Mouse (Mus musculus): ENCODE data around the gene Grip1. TPM values are rescaled to one million over a fixed set of nuclear protein-coding genes. Genes with fewer than 3 reads are reported as not detected.

Grip1 gene
- 0.08 TPM for polyA plus RNA-seq (2012; fragmentation: generic; extraction: Trizol)

DNA sequence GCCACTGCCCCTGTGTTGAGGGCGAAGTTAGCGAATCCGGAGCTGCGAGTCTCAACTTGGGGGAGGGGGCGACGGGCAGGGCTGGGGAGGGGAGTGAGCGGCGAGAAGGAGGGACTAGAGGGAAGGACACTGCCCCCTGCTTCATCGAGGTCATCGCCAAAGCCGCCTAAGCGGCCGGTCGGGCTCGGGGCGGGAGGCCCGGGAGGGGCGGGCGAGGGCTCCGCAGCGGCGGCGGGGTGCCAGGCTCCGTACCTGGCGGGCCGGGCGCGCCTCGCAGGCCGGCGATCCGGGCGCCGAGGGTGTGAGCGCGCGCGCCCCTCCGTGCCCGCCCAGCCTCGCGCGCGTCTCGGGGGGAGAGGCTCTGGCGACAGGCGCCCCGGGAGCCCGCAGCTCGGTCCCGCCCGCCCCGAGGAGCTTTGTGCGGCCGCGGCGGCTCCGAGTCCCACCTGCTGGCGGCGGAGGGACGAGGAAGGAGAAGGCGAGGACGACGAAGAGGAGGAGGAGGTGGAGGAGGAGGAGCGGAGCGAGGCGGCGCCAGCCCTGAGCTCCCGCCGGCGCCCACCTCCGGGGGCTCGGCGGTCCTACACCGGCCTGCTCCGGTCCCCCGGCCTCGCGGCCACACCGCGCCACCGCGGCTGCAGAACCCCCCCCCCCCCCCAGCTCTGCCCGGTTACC is at the start of gene Grip1:
TSS of gene Grip1 (plus strand) at position 400 of the 675 bp plus-strand sequence.
- Histone ChIP-seq H3ac (ENCODE audit: control insufficient read depth, insufficient read length) (no peak within 1 kb of the TSS), H3K4me3 (no peak within 1 kb of the TSS), H3K79me2 (ENCODE audit: control insufficient read depth, insufficient read depth) (no peaks in the 10 kb centered on the region), H3K36me3 (ENCODE audit: control insufficient read depth, insufficient read depth) (no peaks in the 10 kb centered on the region), H3K27me3 (ENCODE audit: control insufficient read depth, insufficient read depth, insufficient read length) (peaks cover 34% of the 10 kb centered on the region), H3K4me2 (ENCODE audit: low read depth) (peak within 1 kb of the TSS; percentile 55)
- TF ChIP-seq TCF12 (IDR thresholded peaks at IDR 0.05; ENCODE audit: insufficient read depth, poor library complexity, severe bottlenecking) = no peak
- TF ChIP-seq MYOD1 (IDR thresholded peaks at IDR 0.05; ENCODE audit: control insufficient read depth in 1 of 3, insufficient read length in 2 of 3, low read depth in 2 of 3) = no peak
- TF ChIP-seq CEBPB (IDR thresholded peaks at IDR 0.05; ENCODE audit: insufficient read depth, poor library complexity, severe bottlenecking) = no peak
- no peak for TF ChIP-seq POLR2AphosphoS2 (IDR thresholded peaks at IDR 0.05; ENCODE audit: insufficient read length, low read depth)
- TF ChIP-seq REST (IDR thresholded peaks at IDR 0.05; ENCODE audit: insufficient read depth, insufficient read length) = no peak
- TF ChIP-seq MYOG (IDR thresholded peaks at IDR 0.05; ENCODE audit: control insufficient read depth in 1 of 3, insufficient read depth in 1 of 3, insufficient read length in 2 of 3, low read depth in 2 of 3) = no peak
- no peak for TF ChIP-seq TCF3 (IDR thresholded peaks at IDR 0.05; ENCODE audit: insufficient read length, low read depth)
- TF ChIP-seq E2F4 (IDR thresholded peaks at IDR 0.05; ENCODE audit: insufficient read depth) = no peak
- no peak for TF ChIP-seq SRF (IDR thresholded peaks at IDR 0.05; ENCODE audit: control insufficient read depth, insufficient read length, low read depth)
- TF ChIP-seq USF1 (IDR thresholded peaks at IDR 0.05; ENCODE audit: low read depth) = no peak
- TF ChIP-seq POLR2A (IDR thresholded peaks at IDR 0.05; ENCODE audit: insufficient read length, low read depth) = no peak
- no peak for TF ChIP-seq MAX (IDR thresholded peaks at IDR 0.05; ENCODE audit: low read depth)

DNA sequence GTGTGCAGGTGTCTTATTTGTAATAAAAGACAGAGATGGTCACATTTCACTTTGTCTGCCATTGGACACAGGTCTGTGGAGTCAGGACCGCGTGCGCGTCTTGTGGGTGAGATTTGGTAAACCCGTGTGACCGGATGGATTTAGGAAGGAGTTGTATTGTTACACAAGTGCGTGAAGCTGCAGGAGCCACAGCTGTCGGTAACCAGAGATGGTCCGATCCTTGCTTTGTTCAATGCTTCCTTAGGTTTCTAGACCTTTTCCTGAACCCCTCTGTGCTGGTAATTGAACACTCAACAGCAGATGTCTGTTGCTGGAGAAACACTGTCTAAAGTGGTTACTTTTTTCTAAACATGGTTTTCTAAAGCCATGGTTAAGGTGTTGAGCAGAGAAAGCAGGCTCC is 48.5 kb upstream of the Grip1 start:
- Histone ChIP-seq H3K4me2 (ENCODE audit: low read depth) (peak overlapping the region; percentile 62), H3K4me3 (peak overlapping the region; percentile 26), H3ac (ENCODE audit: control insufficient read depth, insufficient read length) (no peak overlapping the region), H3K27me3 (ENCODE audit: control insufficient read depth, insufficient read depth, insufficient read length) (no peaks in the 10 kb centered on the region), H3K79me2 (ENCODE audit: control insufficient read depth, insufficient read depth) (no peaks in the 10 kb centered on the region), H3K36me3 (ENCODE audit: control insufficient read depth, insufficient read depth) (no peaks in the 10 kb centered on the region)
- TF ChIP-seq POLR2A (IDR thresholded peaks at IDR 0.05; ENCODE audit: insufficient read length, low read depth) (no peak), SRF (IDR thresholded peaks at IDR 0.05; ENCODE audit: control insufficient read depth, insufficient read length, low read depth) (no peak), E2F4 (IDR thresholded peaks at IDR 0.05; ENCODE audit: insufficient read depth) (no peak), MAX (IDR thresholded peaks at IDR 0.05; ENCODE audit: low read depth) (no peak), TCF3 (IDR thresholded peaks at IDR 0.05; ENCODE audit: insufficient read length, low read depth) (no peak)

DNA sequence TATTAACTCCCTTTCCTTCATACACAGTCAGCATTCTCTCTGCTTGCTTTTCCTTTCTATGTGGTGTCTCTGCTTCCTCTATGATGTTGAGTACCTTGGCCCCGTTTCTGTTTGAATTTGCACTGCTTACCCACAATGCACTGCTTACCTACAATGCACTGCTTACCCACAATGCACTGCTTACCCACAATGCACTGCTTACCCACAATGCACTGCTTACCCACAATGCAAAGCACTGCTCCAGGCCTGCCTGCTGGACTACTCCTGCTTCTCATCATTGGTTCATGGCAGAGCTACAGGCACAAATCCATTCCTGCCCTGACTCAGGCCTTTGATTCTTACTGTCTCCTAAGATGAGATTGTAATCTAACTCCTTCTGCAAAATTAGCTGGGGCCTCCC is 48.0 kb upstream of the Grip1 start:
- H3K4me2 ChIP-seq (ENCODE audit: low read depth) = peak overlapping the region; percentile 62
- H3K79me2 ChIP-seq (ENCODE audit: control insufficient read depth, insufficient read depth) = no peaks in the 10 kb centered on the region
- peak overlapping the region; percentile 26 for H3K4me3 ChIP-seq
- TF ChIP-seq POLR2A (IDR thresholded peaks at IDR 0.05; ENCODE audit: insufficient read length, low read depth) = peak; percentile 76
- TF ChIP-seq POLR2AphosphoS2 (IDR thresholded peaks at IDR 0.05; ENCODE audit: insufficient read length, low read depth) = peak; percentile 82
- no peak for TF ChIP-seq CEBPB (IDR thresholded peaks at IDR 0.05; ENCODE audit: insufficient read depth, poor library complexity, severe bottlenecking)
- TF ChIP-seq USF1 (IDR thresholded peaks at IDR 0.05; ENCODE audit: low read depth) = no peak
- peak; percentile 40 for TF ChIP-seq E2F4 (IDR thresholded peaks at IDR 0.05; ENCODE audit: insufficient read depth)
- TF ChIP-seq TCF12 (IDR thresholded peaks at IDR 0.05; ENCODE audit: insufficient read depth, poor library complexity, severe bottlenecking) = no peak
- TF ChIP-seq SRF (IDR thresholded peaks at IDR 0.05; ENCODE audit: control insufficient read depth, insufficient read length, low read depth) = no peak
- TF ChIP-seq MYOD1 (IDR thresholded peaks at IDR 0.05; ENCODE audit: control insufficient read depth in 1 of 3, insufficient read length in 2 of 3, low read depth in 2 of 3) = no peak
- no peak for TF ChIP-seq REST (IDR thresholded peaks at IDR 0.05; ENCODE audit: insufficient read depth, insufficient read length)
- TF ChIP-seq MYOG (IDR thresholded peaks at IDR 0.05; ENCODE audit: control insufficient read depth in 1 of 3, insufficient read depth in 1 of 3, insufficient read length in 2 of 3, low read depth in 2 of 3) = no peak
- no peak for TF ChIP-seq MAX (IDR thresholded peaks at IDR 0.05; ENCODE audit: low read depth)
- no peak for TF ChIP-seq TCF3 (IDR thresholded peaks at IDR 0.05; ENCODE audit: insufficient read length, low read depth)
- H3K27me3 ChIP-seq (ENCODE audit: control insufficient read depth, insufficient read depth, insufficient read length) = no peaks in the 10 kb centered on the region
- H3K36me3 ChIP-seq (ENCODE audit: control insufficient read depth, insufficient read depth) = no peaks in the 10 kb centered on the region
- H3ac ChIP-seq (ENCODE audit: control insufficient read depth, insufficient read length) = no peak overlapping the region

DNA sequence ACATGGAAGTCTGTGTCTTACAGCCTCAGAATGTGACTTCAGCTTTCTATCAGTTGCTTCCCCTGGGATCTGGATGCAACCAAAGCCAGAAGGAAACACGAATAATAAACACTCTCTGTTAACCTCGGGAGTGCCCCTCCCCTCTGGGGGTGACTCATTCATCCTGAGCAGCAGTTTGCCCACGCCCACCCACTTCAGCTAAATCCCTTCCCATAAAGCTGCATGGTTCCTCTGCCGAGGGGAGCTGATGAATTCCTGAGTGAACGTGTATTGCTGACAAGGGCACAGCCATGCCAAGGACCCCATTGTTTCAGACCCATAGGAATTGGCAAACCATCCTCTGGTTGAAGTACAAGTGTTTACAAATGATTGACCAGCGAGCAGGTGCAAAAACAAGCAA is 45.3 kb upstream of the Grip1 start:
- no peaks in the 10 kb centered on the region for H3K36me3 ChIP-seq (ENCODE audit: control insufficient read depth, insufficient read depth)
- H3K79me2 ChIP-seq (ENCODE audit: control insufficient read depth, insufficient read depth) = no peaks in the 10 kb centered on the region
- no peak overlapping the region for H3ac ChIP-seq (ENCODE audit: control insufficient read depth, insufficient read length)
- H3K4me2 ChIP-seq (ENCODE audit: low read depth) = peak overlapping the region; percentile 65
- H3K4me3 ChIP-seq = no peak overlapping the region
- no peaks in the 10 kb centered on the region for H3K27me3 ChIP-seq (ENCODE audit: control insufficient read depth, insufficient read depth, insufficient read length)
- TF ChIP-seq MYOG (IDR thresholded peaks at IDR 0.05; ENCODE audit: control insufficient read depth in 1 of 3, insufficient read depth in 1 of 3, insufficient read length in 2 of 3, low read depth in 2 of 3) = no peak
- no peak for TF ChIP-seq REST (IDR thresholded peaks at IDR 0.05; ENCODE audit: insufficient read depth, insufficient read length)
- peak in 1 of 3 experiments; percentile 11 for TF ChIP-seq MYOD1 (IDR thresholded peaks at IDR 0.05; ENCODE audit: control insufficient read depth in 1 of 3, insufficient read length in 2 of 3, low read depth in 2 of 3)

DNA sequence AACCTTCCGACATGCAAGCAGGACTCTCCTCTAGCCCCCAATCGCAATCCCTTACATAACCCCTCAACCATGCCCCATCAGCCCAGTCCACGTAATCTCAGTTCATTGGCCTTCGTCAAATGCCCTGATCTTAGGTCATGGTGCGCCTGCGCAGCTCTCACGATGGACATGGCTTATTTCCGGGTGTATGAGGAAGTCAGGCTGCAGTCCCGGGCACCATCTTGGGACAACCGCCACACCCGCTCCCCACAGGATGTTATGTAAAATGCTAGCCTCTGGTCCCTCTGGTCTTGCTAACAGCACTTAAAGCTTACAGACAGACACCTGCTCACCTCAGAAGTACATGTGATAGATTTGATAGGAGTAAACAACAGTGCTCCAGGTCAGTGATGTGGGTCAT is 40.4 kb upstream of the Grip1 start:
- H3K4me2 ChIP-seq (ENCODE audit: low read depth) = no peak overlapping the region
- no peak for TF ChIP-seq REST (IDR thresholded peaks at IDR 0.05; ENCODE audit: insufficient read depth, insufficient read length)
- TF ChIP-seq MYOG (IDR thresholded peaks at IDR 0.05; ENCODE audit: control insufficient read depth in 1 of 3, insufficient read depth in 1 of 3, insufficient read length in 2 of 3, low read depth in 2 of 3) = no peak
- no peak for TF ChIP-seq MYOD1 (IDR thresholded peaks at IDR 0.05; ENCODE audit: control insufficient read depth in 1 of 3, insufficient read length in 2 of 3, low read depth in 2 of 3)
- TF ChIP-seq TCF12 (IDR thresholded peaks at IDR 0.05; ENCODE audit: insufficient read depth, poor library complexity, severe bottlenecking) = no peak
- TF ChIP-seq MAX (IDR thresholded peaks at IDR 0.05; ENCODE audit: low read depth) = no peak
- no peak for TF ChIP-seq POLR2AphosphoS2 (IDR thresholded peaks at IDR 0.05; ENCODE audit: insufficient read length, low read depth)
- TF ChIP-seq E2F4 (IDR thresholded peaks at IDR 0.05; ENCODE audit: insufficient read depth) = no peak
- no peak for TF ChIP-seq TCF3 (IDR thresholded peaks at IDR 0.05; ENCODE audit: insufficient read length, low read depth)
- no peak for TF ChIP-seq POLR2A (IDR thresholded peaks at IDR 0.05; ENCODE audit: insufficient read length, low read depth)
- no peak for TF ChIP-seq CEBPB (IDR thresholded peaks at IDR 0.05; ENCODE audit: insufficient read depth, poor library complexity, severe bottlenecking)
- no peak for TF ChIP-seq SRF (IDR thresholded peaks at IDR 0.05; ENCODE audit: control insufficient read depth, insufficient read length, low read depth)
- no peak for TF ChIP-seq USF1 (IDR thresholded peaks at IDR 0.05; ENCODE audit: low read depth)
- H3K79me2 ChIP-seq (ENCODE audit: control insufficient read depth, insufficient read depth) = no peaks in the 10 kb centered on the region
- H3K4me3 ChIP-seq = no peak overlapping the region
- H3ac ChIP-seq (ENCODE audit: control insufficient read depth, insufficient read length) = no peak overlapping the region
- no peaks in the 10 kb centered on the region for H3K27me3 ChIP-seq (ENCODE audit: control insufficient read depth, insufficient read depth, insufficient read length)
- H3K36me3 ChIP-seq (ENCODE audit: control insufficient read depth, insufficient read depth) = no peaks in the 10 kb centered on the region

Data from myocyte (in vitro differentiated cells).